Mouse (Mus musculus) embryo, embryonic 10.5 days (tissue): Measurements from ENCODE around the gene Phkb.
A peak's percentile ranks its signal among the peaks of the same experiment; 100 is the strongest.

Source experiments
- DNase-seq: peaks from one replicate; pipeline ENCODE4 v3.0.0-alpha.2; 2015; ENCODE audit warnings: low spot score

Phkb gene

DNA sequence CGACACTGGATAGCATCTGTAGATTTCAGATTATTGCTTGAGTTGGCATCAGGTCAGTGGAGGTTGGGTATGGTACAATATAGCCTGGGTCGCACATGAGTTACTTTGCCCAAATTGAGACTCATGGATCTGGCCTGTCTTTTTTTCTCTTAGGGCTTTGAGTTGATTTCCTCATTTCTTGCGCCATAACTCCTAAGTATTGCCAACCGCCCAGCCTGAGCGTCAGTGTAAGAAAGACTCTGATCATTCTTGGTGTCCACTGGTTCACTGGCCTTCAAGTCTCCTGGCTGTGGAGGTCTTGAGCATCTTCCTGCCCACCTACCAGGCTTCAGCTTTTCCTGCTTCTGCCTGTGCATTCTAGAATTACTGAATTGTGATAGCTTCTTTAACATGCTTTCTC, 104.1 kb downstream of the Phkb start:
- DNase-seq: no peak

DNA sequence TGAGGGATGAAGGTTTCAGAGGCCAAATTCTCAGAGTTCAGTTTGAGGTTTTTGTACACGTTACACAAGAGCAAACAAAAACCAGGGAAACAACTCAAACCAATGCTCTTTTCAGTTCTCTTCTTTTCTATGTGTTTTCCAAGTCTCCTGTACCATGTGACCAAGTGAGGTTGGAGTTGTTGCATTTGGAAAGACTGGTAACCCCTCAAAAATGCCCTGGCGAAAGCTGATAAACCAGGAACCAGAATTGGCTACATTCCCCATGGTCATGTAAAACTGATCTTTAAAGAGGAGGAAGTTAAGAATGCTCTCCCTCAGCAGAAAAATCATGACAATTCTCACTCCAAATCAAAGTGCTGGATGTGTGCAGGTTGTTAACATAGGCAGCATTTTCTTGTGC, 117.6 kb downstream of the Phkb start:
- no peak for DNase-seq

DNA sequence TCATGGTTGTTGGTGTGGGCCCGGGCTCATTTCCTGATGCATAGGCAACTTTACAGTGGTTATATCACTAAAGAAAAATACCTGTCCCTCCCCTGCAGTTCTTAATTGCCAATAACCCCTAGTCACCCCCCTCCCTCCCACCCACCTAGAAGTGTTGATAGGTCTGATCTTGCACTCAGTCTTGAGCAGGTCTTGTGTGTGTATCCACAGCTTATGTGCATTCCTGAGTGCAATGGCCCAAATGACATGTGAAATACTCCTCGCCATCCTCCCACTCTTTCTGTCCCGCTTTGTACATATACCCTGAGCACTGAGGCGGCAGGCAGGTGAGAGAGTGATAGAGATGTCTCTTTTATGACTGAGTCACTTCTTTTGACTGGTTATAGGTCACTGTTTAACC, 119.1 kb downstream of the Phkb start:
- DNase-seq: no peak

DNA sequence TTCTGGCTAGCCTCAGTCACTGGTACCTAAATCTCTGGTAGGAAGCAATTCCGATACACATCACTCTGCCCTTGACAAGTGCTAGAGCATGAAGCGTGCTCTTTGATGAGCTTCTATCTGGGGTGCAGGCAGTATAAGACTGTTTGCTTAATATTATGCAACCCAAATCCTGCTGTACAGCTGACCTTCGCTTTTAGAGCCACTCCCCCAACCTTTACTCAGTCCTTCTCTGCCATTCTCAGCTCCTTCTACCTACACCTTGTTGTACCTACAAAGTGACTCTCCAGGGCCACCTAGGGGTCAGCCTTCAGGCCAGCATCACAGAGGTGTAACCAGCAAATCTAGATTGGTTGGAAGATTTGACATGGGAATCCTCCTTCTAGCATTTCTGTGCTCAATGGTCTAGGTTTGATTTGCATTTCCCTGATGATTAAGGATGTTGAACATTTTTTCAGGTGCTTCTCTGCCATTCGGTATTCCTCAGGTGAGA, 136.9 kb downstream of the Phkb start:
- no peak for DNase-seq

DNA sequence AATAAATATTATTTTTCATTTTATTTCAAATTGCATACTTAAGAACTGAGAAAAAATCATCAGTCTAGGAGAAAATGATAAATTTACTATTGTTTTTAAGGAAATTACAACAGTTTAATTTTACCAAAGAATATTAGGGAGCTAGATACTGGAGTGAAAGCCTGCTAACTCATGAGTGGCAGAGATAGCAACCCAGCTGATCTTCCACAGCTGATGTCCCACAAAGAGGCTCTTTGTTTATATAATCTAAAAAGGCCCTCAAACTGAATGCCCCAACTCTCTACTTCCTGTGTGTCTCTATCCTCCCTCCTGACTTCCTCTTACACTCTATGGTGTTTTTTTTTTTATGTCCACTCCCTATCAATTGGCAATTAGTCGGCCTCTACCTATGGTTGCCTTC, 152.2 kb downstream of the Phkb start:
- DNase-seq: no peak

DNA sequence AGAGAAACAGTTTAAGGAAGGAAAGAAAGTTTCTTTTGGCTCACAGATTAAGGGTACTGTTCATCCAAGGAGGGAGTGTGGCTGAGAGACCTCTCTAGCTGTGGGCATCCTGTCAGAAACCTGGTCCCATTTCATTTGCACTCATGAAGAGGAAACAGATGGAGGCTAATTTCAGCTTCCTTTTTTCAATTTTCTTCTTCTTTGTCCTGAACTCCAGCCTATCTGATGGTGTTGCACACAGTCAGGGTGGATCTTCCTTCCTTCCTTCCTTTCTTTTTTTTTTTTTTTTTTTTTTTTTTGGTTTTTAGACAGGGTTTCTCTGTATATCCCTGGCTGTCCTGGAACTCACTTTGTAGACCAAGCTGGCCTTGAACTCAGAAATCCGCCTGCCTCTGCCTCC, 152.9 kb downstream of the Phkb start:
- DNase-seq: no peak

DNA sequence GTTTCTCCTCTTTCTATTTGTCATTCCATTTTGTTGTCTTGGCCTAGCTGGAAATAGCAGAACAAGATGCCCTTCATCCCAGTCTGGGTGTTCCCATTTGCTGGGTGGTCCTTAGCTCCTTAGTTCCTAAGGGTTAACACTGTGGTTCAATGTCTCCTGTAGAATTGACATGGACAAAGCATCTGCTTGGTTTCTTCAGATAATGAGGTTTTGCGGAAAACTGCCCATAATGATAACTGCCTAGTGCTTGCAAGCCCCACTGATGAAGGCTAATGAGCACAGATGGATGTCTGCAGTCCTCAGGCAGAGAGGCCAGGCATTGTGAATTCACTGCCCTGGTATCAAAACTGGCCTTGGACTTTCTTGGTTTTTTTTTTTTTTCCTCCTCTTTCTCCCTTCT, 155.2 kb downstream of the Phkb start:
- DNase-seq: no peak

DNA sequence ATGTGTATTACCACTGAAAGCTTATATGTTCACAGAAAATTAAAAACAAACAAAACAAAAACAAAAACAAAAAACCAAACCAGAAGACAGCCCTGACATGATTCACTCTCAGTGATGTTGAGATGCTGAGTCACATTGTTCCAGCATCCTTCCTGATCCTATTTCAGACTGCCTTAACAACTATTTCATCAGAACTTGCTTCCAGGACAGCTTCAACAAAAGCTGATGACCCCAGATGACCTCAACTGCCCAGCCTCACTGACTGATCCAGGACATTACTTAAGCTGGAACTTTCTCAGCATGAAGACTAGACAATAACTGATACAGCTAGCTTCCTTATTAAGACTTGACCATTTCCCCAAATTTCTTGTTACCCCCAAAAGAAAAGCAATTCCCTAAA, 165.7 kb downstream of the Phkb start:
- DNase-seq: no peak

DNA sequence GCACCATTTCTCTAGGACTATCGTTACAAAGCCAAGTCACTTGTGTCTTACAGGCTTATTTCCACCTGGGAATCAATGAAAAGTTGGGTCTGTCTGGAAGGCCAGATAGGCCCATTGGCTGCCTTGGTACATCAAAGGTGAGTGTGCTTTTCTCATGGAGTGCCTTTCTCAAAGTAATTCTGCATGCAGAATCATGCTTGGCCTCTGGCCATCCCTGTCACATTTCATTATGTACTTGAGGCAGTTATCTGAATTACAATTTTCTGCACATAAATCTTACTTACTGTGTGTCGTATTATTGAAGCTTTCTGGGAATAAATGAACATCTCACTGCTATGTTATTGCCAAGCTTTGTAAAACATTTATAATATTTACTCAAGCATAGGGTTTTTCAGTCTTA, 176.0 kb downstream of the Phkb start:
- DNase-seq: no peak

DNA sequence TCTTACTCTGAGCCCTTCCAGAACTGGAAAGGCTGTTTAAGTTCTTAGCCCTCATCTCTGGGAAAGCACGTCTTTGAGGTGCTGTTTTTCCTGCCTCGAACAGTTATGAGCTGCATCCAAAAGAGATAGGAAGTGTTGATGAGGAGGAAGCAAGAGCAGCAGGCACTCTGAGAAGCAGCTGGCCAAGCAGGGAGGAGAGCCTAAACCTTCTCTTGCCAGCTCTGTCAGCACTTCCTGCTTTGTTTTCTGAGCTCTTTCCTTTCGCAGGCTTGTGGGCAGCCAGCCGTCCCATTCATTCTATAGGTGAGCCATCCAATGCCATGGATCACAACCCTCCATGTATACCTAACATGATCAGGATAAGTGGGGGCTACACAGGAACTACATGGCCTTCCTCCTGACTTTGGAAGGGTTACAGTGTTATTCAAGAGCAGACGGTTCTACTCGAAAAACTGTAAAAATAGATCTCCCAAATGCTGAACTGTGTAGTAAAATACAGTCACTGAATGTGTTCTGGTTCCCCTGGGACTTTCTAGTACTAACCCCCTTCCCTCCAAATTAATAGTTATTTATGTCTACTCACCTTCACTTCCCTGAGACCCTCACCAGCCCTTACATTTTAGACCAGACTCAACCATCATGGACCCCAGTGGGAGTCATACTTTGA, 188.0 kb downstream of the Phkb start:
- no peak for DNase-seq

DNA sequence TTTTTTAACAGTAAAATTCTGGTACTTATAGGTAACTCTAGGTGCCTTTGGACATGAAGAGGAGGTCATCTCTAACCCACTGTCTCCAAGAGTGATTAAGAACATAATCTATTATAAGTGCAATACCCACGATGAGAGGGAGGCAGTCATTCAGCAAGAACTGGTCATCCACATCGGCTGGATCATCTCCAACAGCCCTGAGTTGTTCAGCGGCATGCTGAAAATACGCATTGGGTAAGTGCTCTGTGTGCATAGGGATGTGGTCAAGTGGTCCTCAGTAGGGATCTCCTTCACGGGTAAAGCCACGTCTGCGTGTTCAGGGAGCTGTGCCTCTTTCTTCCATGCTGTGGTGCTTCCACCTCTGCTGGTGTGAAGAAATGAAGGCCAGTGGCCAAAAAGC, 188.7 kb downstream of the Phkb start:
- no peak for DNase-seq

DNA sequence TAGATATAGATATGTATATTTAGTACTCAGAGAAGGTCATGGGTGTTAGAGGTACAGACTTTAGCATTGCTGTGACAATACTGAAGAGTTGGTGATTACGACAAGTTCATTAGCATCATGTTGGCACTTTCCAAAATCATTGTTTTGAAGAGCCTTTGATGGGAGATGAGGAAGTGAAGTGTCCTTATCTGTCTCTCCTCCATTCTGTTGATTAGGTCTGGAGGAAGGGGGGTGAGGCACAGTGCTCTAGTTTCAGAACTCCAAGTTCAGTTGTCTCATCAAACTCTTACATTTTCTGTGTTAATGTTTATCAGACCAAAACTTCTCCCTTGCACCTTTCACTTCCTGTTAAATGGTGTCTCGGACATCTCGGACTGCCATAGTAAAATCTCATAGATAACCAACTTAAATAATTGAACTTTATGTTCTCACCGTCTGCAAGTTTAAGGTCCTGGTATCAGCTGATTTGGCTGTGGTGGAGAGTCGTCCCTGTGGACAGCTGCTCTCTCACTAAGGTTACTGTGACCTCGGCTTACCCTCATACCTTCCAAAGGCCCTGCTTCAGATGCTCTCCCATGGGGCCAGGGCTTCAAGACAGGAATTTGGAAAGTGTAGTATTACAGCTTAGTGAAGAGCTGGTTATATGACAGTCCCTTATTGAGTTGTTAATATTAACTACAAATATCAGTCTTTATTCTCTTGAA, 194.1 kb downstream of the Phkb start:
- no peak for DNase-seq

DNA sequence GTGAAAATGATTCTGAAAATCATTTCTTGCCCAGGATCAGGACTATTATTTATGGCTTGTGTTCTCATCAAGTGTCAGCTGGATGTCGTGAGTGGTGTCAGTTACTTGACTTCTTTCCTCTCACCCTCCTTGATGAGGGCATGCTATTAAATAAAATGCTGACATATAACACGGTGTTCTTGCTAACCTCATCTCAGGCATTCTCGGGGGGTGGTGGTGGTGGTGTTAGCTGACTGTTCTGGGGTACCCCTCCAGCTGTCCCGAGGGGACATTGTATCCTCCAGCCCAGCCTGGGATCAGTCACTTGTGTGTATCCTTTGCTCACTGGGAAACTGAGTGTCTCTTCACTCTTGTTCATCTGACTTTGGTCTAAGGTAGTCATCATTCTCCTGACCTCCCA, 194.6 kb downstream of the Phkb start:
- no peak for DNase-seq

DNA sequence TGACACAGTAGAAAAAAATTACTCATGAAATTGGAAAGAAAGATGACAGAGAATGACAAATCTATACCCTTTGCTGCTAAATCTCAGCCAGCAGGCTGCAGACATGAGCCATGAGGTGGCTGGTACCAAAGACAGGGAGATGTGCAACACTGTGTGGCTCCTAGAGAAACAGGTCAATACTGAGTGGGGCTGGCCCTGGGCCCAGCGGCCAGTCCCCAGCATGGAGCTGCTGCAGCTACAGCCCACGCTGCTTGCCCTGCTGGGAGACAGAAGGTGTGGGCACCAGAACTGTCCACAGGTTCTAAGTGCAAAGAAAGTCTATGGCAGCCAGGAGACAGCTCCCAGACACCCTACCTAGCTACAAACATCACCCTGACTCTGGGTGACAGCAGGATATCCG, 197.7 kb downstream of the Phkb start:
- DNase-seq: no peak

DNA sequence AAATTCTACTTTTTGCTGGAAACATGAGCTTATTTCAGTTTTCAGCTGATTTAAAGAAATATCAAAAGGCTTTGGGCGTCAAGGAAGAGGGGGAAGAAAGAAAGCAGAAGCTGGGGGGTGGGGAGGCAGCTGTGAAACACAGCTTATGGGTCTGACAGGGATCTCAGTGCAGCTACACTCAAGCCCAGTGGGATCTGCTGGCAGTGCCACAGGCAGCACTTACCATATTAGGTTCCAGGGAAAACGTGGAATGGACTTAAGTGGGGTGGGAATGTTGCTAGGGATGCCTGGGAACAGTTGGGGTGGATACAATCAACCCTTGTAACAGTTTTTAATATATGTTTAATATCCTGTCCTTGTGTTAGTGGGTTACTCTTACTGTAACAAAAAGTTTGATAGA, 201.3 kb downstream of the Phkb start:
- DNase-seq: peak; percentile 29

DNA sequence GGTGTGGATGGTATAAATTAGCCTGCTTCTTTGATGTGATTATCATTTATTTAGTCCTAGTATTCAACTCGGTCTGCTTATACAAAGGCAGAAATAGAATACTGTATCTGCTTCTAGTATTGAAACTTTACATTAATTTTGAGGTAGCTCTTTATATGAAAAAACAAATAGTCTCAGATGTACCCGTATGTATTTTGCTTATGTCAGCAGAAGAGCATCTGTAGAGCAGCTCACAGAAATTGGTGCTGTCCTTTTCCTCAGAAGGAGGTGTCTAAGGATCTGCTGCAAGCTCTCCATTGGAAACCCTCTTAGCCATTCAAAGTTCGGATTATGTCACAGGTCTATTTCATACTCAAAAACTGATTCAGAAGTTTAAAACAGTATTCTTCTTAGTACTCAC, 210.1 kb downstream of the Phkb start:
- no peak for DNase-seq

DNA sequence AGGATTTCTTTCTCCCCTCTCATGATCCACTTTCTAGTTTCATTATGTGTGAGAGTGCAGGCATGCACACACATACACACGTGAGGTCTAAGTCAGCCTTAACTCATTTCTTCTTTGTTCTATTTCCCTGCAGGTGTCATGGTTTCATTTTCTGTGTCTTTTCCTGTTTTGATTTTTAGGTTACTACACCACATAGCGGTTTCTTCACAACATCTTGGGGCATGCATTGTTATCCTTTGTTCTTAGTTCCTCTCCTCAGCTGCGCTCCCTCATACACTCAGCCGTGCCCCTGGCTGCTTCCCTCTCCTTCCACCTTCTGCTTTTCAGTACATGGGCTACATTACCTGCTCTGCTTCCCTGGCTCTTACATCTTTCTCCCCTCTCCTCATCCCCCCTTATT, 211.2 kb downstream of the Phkb start:
- no peak for DNase-seq

DNA sequence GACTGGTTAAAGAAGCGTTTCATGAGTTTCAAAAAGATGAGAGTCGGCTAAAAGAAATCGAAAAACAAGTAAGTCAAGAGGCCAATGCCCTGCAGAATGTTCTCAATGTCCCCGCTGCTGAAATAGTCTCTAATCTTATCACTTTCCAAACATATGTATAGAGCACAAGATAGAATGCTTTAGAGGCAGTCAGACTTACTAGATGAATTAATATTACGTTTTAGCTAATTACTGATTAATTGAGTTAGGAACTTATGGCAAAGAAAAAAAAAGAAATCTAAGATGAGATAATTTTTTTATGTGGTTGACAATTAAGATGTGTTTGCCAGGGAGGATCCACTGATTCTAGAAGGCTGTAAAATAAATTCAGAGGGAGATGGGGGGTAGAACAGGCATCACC, 217.9 kb downstream of the Phkb start:
- DNase-seq: no peak

DNA sequence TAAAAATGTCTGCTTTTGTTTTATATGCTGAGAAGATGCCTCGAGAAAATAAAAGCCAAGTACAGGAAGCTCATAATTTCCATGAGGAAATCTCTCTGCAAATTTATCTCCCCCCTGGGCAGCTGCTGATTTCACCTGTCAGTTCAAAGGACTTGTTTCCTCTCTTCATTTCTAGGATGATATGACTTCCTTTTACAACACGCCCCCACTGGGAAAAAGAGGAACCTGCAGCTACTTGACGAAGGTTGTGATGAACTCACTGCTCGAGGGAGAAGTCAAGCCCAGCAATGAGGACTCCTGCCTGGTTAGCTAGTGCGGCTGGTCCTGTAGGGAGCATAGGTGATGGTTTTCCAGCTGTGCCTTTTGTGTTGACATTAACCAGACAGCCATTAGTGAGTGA, 218.4 kb downstream of the Phkb start:
- no peak for DNase-seq

DNA sequence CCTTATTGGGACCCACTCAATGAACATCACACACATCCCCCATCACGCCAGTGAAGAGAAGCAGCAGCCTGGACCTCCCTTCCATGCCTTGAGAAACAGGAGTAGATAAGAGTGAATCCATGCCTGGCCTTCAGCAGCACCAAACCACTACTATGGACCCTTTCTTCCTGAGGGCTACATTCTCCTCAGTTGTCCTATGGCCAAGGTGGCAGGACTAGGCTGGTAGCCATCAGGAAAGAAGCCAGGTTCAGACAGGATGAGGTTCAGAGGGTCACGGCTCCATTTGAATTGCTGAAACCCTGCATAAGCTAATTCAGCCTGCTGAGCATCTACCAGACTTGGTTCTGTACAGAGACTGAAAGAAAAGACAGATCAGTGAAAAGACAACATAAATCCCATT, 222.7 kb downstream of the Phkb start:
- no peak for DNase-seq

DNA sequence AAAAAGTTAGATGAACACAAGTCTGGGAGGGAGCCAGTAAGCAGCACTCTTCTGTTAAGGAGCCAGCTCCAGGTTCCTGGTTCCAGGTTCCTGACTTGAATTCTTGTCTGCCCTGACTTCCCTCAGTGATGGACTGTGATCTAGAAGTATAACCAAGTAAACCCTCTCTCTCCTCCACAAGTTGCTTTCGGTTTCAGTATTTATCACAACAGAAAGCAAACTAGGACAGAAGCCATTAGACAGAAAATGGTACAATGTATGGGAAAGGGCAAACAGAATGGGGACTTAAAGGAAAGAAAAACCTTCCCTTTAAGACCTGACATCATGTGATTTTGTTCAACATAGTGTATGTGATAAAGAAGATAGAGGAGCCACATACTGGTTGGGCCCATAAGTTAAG, 238.7 kb downstream of the Phkb start:
- DNase-seq: no peak

DNA sequence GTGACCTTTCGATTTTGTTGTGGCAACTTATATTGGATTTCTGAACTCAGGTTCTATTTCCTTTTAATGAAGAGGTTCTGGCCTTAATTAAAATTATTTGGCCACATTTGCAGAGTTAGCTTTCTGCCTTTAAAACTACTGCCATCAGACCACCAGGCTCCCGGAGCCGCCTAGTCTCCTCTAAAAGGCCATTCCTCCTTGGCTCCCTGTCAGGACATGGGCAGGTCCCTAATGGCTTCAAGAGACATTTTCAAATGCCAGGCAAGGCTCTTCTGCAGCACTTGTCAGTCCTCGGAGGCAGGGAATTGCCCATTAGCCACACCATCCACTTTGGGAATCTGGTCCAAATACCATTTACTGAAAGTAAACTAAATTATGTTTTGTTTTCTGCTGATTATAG, 242.6 kb downstream of the Phkb start:
- DNase-seq: no peak

DNA sequence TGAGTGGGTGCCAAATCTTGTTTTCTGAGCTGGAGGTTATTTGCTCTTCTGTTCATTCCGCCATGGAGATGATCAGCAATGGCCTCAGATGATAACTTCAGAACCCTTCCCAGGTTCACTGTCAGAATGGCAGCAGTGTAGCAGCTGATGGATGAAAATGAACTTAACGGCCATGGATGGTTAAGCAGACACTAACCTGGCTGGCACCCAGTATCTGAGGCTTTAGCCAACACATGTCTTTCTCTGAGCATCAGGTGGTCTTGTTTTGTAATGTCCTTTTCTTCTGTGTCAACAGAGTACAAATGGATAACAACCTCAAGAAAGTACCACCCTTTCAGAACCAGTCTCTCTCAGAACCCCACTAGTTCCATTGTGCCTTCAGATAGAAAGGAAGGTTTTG, 246.0 kb downstream of the Phkb start:
- DNase-seq: no peak

DNA sequence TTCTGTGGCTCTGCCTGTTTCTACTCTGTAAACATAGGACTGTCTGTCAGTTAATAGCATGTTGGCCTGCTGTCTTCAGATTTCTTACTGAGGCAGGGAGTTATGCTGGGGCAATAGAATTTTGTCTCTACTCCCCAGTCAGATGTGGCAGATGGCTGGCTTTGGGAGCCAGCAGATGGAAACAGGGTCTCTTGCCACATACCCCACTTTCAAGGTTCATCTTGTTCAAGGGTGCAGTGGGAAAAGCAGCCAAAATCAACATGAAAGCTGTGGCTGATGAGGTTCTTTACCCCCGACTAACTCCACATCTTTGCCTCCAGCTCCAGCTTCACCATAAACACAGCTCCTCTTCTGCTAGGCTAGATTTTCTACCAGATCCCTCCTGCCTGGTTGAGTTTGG, 246.7 kb downstream of the Phkb start:
- DNase-seq: no peak
